Mouse (Mus musculus) brain, embryonic 14.5 days (tissue): Measurements from ENCODE around the gene 2010300C02Rik.

Experiments
- CTCF ChIP-seq: fragments of 200-500 bp; IDR thresholded peaks from 2 replicates; pipeline ENCODE4 v1.5.1; 2012; ENCODE audit warnings: inconsistent platforms, mild to moderate bottlenecking, moderate library complexity, borderline replicate concordance; ENCODE audit not compliant: insufficient read depth, insufficient read length; ENCODE audit errors: extremely low read depth
- POLR2A ChIP-seq: fragments of 200-500 bp; IDR thresholded peaks from 2 replicates; pipeline ENCODE4 v1.6.1; 2012; ENCODE audit warnings: mild to moderate bottlenecking, inconsistent platforms, borderline replicate concordance; ENCODE audit not compliant: poor library complexity, insufficient read depth, insufficient read length, severe bottlenecking; ENCODE audit errors: extremely low read depth

DNA sequence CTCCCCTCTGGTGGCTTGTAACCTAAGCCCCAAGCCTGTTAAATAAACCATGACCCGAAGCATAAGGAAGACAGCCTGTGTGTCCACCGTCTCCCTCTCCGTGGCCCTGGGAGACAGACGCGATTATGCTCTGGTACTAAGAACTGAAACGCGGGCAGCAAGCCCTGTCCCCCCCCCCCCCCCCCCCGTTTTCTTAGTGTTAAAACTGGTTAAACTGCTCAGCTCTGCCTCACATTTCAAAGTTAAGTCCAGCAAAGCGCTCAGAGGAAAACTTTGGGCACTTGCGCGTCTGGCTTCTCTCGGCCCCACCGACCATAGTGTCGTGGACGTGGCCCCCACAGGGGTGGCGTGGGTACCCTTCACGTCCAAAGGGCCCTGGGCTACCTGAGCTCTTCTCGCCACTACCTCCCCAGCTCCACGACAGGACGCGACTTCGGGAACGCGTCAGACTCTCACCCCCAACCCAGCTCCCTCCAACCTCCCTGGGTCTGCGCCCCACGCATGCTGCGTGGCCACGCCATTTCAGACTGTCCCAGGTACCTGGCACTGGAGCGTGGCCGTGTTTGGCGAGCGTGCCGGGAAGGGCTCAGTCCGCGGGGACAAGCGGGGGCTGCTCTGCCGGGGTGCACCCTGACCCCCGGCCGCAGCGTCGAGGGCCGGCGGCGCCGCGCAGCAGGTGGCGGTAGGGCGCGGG is 708 bp downstream of the 2010300C02Rik start:
- TF ChIP-seq POLR2A: no peak
- TF ChIP-seq CTCF: no peak
